Mouse (Mus musculus): ENCODE data around the gene Nfkb2. TPM values are rescaled to one million over a fixed set of nuclear protein-coding genes. Genes with fewer than 3 reads are reported as not detected.
A peak's percentile ranks its signal among the peaks of the same experiment; 100 is the strongest.

Nfkb2 gene
- total RNA-seq, 2 experiments from 2014 or later: 7.7 to 10.9 TPM

DNA sequence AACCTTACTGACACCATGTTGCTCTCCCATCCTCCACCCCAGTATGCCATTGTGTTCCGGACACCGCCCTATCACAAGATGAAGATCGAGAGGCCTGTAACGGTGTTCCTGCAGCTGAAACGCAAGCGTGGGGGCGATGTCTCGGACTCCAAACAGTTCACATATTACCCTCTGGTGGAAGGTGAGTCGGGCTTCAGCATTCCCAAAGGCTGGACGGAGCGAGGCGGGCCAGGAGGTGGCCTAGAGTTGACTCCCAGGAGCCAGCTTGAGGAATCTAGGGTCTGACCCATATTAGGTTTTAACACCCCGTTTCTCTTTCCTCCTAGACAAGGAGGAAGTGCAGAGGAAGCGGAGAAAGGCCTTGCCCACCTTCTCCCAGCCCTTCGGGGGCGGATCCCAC is 4.2 kb downstream of the Nfkb2 start:
- DNase-seq (ENCODE audit: low spot score): no peak

DNA sequence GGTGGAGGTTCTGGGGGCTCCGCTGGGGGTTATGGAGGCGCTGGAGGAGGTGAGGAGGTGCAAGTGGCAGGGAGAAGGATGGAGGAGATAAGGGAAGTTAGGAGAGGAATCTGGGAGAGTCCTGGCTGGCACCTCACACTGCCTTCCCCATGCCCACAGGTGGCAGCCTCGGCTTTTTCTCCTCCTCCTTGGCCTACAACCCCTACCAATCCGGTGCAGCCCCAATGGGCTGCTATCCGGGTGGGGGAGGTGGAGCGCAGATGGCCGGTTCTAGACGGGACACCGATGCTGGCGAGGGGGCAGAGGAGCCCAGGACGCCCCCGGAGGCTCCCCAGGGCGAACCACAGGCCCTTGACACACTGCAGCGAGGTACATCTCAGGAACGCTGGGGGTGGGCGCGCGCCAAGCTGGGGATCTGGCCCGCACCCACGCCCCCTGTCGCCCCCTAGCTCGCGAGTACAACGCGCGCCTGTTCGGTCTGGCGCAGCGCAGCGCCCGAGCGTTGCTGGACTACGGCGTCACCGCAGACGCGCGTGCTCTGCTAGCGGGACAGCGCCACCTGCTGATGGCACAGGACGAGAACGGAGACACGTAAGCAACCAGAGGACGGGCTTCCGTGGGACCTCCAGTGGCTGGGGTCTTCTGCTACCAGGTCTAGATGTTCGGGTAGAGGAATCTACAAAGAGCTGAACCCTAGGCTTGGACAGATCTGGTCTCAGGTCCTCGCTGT is 4.8 kb downstream of the Nfkb2 start:
- peak; percentile 83 for DNase-seq (ENCODE audit: low spot score)

DNA sequence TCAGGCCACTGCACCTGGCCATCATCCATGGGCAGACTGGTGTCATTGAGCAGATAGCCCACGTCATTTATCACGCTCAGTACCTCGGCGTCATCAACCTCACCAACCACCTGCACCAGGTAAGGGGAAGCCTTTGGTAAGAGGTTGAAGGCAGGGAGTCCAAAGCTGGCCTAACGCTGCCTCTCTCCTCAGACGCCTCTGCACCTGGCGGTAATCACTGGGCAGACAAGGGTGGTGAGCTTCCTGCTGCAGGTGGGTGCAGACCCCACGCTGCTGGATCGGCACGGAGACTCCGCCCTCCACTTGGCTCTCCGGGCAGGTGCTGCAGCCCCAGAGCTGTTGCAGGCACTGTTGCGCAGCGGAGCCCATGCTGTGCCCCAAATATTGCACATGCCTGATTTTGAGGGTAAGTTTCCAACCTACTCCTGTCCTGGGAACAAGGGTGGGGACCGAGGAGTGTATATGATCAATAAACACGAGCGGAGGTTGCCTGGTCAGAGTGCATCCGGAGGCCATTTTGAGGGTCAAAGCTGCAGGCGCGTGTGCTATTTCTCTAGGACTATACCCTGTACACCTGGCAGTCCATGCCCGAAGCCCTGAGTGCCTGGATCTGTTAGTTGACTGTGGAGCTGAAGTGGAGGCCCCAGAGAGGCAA is 5.7 kb downstream of the Nfkb2 start:
- no peak for DNase-seq (ENCODE audit: low spot score)

DNA sequence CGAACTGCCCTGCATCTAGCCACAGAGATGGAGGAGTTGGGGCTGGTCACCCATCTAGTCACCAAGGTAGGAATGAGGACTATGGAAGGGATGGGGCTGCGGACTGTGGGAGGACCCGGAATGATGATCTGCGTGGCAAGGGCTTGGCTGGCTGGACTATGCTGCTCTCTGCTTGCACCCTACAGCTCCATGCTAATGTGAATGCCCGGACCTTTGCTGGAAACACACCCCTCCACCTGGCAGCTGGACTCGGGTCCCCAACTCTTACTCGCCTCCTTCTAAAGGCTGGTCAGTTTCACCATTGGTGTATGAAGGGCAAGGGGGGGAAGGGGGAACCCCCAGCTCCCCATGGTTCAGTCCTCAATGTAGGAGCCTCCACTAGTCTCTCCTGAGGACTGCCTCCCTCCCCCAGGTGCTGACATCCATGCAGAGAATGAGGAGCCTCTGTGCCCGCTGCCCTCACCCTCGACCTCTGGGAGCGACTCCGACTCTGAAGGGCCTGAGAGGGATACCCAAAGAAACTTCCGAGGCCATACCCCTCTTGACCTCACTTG is 6.3 kb downstream of the Nfkb2 start:
- DNase-seq (ENCODE audit: low spot score): no peak

DNA sequence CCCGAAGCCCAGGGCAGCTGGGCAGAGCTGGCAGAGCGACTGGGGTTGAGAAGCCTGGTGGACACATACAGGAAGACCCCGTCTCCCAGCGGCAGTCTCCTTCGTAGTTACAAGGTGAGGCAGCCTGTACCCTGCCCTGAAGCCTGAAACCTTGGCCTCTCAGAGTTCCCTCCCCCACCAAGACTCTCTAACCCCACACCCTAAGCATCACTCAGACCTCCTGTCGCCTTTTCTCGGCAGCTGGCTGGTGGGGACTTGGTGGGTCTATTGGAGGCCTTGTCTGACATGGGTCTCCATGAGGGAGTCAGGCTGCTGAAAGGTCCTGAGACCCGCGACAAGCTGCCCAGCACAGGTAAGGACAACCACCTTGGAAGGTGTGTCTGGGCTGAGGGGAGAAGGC is 7.2 kb downstream of the Nfkb2 start:
- DNase-seq (ENCODE audit: low spot score): no peak

DNA sequence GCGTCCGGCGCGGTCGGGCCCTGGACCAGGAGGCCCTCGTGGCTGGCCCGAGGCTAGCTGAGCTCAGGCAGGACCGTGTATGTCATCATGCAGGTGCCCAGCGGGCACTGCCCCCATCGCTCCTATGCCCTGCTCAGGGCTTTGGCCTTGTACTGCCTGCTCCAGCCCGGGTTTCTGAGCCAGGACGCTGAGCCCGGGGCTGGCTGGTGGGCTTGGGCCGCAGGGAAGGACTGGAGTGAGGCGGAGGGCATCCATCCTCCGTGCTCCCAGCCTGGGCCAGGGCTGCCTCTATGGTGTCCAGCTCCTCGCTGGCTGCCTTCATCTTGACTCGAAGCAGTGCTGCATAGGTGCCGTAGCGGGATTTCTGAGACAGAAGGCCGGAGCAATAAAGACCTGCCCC is 8.4 kb downstream of the Nfkb2 start:
- DNase-seq (ENCODE audit: low spot score): no peak

DNA sequence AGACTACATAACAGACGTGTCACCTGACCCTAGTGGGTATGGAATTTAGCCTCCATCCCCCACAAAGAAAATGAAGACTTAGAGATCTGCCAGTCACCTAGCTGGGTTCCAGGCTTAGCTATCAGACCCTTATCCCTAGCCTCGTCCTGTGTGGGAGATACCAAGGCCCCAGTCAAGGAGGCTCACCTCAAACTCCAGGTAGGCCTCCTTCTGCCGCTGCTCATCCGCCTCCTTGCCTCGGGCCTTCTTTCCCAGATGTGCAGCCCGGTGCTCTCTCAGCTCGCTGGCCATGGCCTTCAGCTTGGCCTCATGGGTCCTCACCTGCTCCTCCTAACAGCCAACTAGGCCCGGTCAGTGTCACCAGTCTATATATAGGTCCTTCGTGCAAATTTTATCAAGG is 9.0 kb downstream of the Nfkb2 start:
- no peak for DNase-seq (ENCODE audit: low spot score)

DNA sequence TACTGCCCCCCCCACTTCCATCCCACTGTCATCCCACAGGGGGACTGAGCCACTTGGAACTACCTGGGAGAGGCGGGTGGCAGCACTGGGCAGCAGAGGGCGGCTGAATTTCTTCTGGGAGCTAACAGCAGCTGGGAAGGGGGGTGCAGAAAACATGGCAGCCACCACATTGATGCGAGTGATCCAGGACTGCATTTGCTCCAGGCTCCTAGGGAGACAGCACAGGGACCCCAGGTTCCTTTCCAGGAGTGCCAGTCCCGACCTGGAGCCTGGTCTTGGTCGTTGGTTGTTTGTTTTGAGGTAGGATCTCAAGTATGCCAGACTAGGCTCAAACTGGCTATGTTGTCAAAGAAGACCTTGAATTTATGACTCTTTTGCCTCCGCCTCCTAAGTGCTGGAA is 9.5 kb downstream of the Nfkb2 start:
- no peak for DNase-seq (ENCODE audit: low spot score)

DNA sequence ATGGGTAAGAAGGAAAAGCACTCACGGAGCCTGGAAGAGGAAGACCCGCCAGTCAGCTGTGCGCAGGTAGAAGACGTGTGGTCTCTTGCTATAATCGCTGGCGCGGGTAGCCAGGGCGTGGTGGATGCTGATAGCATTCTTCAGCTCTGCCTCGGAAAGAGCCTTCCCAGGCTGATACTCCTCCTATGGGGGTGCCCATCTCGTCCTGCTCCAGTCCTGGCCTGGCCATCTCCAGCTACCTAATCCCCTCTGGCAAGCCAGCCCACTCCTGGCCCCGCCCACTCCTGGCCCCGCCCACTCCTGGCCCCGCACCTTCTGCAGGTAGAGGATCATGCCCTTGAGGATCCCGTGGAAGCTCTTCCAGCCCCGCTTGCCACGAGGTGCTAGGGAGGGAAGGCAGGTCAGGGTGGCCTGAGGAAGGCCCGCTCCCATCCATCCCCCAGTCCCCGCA is 10.1 kb downstream of the Nfkb2 start:
- DNase-seq (ENCODE audit: low spot score): no peak

DNA sequence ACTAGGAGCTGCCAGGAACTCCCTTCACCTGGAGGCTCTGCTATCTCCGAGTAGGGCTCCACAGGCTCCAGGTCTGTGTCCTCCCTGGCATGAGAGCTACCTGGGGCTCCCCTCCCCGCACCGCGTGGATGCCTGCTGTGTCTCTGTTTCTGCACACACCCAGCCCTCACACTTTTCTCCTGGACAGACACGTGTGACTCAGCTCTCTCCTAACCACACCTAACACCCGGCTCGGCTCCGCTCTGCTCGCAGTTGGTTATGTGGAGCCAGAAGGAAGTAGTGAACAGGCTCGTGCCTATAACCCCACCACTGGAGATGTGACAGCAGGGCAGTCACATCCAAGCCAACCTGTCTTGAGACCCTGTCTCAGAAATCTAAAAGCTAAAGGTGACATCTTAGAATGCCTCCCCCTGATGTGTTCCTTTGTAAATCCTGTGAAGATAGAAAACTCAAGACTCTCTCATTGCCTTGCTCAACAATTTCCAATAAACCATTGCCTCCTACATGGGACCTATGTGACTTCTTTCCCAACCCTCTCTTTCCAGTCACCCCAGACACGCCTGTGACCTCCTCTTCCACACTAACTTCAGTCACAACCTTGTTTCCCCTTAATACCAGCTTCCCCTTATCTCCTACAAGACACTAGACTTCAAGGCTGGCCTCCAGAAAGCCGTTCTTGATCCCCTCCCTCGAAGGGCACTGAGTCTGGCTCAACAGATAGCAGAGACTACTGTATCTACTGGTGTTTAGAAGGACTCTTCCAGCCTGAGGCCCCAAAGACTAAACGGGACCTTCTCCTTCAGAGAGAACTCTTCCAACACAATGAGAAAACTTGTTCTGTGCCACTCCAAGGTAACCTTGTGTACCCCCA is 11.0 kb downstream of the Nfkb2 start:
- no peak for DNase-seq (ENCODE audit: low spot score)

DNA sequence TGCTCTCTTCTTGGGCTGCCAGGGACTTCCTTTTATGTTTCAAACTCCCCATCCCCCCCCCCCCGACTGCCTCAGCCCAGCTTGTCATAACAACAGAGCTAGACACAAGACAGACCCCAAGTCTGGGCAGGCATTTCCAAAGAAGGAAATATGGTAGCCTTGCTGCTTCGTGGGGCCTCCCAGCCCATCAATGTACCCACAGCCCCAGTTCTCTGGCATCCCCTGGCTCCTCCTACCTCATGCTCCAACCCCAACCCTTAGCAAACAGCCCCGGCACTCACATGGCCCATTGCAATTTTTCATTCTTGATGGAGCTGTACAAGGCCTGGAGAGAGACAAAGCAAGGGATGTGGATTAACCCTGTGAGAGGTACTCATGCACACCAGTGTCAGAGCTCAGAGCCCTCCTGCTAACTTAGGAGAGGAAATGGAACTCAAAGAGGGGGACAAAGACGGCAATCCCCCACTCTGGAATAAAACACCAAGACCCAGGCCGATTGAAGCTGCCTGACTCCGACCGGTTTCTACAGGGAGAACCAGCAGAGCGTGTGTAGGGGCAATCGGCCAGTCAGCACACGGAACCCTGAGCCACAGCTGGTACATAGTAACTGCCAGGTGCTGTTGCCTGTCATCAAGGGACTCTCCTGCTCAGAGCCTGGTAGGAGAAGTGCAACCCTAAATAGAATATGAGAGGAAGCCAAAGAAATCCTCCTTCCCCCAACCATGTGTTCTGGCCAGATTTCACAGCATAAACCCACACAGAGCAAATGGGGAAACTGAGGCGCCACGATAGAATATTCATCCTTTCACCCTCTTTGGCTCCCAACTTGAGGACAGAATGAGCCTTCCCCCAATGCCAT is 11.9 kb downstream of the Nfkb2 start:
- DNase-seq (ENCODE audit: low spot score): no peak

DNA sequence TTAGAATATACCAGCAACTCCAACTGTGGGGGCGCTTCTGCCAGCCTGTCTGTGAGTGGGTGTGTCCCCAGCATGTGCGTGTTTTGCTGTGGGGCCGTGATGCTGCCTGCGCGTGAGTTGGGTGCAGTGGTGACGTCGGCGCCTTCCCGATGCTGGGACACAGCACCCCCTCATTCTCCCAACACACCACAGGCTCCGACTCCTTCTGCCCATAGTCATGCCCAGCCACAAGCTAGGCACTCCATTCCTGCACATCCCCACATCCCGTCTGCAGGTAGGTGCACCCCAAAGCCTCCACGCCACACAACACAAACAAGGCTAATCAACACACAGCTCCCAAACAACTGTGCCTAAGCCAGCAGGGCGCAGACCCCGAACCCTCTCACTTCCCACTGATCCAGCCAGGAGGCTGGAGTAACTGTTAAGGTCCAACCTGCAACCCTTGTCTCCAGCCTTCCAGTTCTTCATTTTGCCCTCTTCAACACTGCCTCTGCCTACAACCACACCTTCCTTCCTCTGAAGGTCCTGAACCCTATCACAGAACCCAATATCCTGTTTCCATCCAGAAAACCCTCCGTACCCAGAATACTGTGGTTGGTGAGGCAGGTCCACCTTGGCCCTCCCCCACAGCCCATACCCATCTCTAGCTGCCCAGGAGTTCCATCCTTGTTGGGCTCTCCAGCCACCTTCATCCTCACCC is 12.9 kb downstream of the Nfkb2 start:
- DNase-seq (ENCODE audit: low spot score): no peak

DNA sequence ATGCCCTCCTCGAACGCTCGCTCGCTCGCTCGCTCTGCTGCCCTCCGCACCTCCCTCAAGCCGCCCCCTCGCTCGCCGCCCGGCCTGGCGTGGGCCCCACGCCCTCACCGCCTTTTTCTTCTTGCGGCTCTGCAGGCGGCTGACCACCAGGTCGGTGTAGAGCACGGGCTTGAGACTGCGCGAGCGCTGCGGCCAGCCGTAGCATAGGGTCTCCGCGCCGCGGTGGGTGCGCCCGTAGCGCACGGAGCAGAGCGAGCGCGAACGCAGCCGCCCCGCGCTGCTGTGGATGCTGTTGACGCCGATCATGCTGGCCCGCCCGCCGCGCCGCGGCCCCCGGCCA is 13.4 kb downstream of the Nfkb2 start:
- DNase-seq (ENCODE audit: low spot score): no peak

DNA sequence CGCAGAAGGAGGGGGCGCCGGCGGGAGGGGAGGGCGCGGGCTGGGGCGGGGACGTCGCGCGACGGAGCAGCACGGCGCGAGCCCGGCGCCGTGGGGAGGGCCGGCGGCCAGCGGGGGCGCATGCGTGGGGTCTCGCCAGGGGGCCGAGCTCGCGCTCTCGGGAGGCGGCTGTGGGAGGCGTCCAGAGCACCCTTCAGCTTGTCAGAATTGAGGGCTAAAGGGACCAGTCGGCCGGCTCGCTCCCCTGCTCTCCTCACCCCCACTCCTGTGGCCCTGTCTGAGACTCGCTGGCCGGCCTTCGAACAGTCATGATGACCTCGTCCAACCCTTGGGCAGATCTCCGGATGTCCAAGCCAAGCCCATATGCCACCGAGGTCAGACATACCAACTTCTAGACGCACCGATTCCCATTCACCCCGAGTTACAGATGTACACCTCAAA is 13.9 kb downstream of the Nfkb2 start:
- DNase-seq (ENCODE audit: low spot score): no peak

DNA sequence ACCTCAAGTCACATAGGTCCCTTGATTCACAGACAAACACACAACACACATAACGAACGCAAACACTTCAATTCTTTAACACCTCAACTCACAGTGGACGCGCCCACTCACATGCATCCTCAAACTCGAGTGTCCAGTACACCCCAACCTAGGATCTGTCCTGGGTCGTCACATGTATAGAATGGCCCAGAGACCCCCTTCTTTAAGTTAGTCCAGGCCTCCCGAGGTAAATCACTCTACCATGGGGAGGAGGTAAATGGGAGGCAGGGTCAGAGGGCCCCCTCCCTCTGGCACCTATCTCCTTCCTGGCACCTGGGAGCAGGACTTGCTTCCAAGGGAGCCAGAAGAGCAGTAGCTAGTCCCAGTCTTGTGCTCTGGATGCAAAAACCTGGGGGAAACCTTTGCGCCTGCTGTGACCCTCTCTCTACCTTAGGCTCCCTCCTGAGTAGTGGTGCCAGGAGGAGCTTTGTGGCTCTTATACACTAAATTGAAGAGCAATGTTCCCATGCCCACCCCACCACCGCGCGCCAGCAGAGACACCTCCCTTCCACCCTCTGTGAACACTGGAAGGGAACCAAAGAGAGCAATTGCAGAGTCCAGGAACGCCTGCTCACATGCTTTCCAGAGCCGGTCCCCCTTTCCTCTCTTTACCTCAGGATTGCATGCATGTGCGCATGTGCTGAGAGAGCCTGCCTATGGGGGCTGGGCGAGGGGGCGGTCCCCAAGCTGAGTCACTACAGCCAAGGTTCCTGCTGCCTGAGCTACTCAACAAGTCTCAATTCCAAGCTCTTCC is 14.7 kb downstream of the Nfkb2 start:
- no peak for DNase-seq (ENCODE audit: low spot score)

DNA sequence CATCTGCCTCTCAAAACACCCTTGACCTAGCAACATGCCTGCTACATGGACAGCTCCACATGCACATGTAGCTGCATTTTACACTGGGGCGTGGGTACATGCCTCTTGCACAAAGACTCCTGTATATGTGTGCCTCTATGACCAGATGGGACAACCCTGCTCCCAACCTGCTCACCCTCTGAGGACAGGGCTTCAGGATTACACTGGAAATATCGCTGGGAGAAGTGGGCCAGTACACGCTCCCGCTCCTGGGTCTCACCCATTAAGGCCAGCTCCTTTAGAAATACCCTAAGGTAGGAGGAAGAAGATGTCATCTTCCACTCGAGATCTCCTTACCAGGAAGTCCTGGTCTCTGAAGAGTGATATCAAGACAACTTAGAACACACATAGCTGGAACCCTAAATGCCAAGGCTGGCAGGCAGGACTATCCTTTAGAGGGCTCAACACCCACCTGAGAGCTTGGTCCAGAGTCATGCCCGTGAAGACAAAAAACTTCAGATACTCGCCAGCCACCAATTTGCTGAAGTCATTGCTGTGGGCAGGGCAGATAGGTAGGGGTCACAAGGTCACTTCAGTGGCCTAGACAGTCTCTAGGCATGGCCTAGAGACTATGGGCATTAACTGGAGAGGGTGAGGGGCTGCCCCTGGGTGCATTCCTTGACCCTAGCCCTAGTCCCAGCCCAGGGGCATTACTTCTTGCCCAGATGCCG is 16.1 kb downstream of the Nfkb2 start:
- no peak for DNase-seq (ENCODE audit: low spot score)

DNA sequence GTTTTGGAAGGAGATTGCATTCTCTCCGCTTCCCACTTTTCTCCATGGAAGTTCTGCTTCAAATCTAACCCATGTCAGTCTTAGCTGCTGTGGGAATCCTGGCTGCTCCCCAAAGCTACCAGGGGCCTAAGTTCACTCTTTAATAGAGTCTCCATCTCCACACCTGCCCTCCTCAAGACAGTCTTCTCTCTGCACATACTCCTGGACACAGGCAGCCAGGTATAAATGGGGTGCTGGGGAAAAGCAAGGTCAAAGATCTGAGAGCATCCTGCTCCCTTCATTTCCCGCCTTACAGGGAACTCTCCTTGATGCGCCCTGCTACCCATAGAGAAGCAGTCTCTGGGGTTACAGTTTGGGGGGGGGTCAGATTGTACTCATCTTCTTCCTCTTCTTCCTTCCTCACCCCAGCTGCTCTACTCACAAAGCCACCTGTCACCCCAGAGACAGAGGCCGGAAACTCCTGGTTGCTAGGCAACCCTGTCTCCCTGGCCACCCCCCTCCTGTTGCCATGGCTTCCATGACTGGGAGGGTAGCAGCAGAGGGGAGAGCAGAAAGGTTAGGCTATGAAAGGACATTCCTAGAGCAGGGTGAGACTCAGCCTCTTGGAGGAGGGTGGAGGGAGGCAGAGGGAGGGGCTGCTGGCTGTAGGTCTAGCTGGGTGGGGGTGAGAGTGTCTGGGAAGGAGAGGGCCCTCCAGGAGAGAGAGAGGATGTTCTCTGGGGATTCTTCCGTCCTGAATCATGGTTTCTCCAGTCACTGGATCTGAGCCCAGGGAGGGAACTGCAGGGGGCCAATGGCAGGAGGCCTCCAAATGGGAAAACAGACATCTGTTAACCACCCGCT is 17.2 kb downstream of the Nfkb2 start:
- no peak for DNase-seq (ENCODE audit: low spot score)
